8 mouse cellular contexts compared by ENCODE assay signal in genomic region chr11:94937335-94937781, GRCm38 (mm10). TPM values are rescaled to one million over a fixed set of nuclear protein-coding genes. Genes with fewer than 3 reads are reported as not detected.
A peak's percentile ranks its signal among the peaks of the same experiment; 100 is the strongest.
DNase-seq lines count a peak whose midpoint lies in the region; ATAC-seq and TF ChIP-seq lines count a peak whose summit lies in the region.

No protein-coding gene starts in this region.

- no peak overlapping the region for H3ac ChIP-seq in C2C12 (ENCODE audit: control insufficient read depth, insufficient read length, low read depth)

- WGBS in forebrain, embryonic 12.5 days, result 2% methylated on average over 18 of the region's 18 CpGs
- WGBS in intestine, embryonic 16.5 days, result under 1% methylated on average over 18 of the region's 18 CpGs
- WGBS in stomach, postnatal 0 days, result 2% methylated on average over 18 of the region's 18 CpGs

- no peaks in the 10 kb centered on the region for H3K36me3 ChIP-seq in C2C12 (ENCODE audit: control insufficient read depth, insufficient read depth)
- no peaks in the 10 kb centered on the region for H3K36me3 ChIP-seq in forebrain, embryonic 12.5 days (replicated peaks)
- H3K36me3 ChIP-seq in intestine, embryonic 16.5 days (ENCODE audit: control insufficient read depth, insufficient read depth, low read length), result peaks cover 4% of the 10 kb centered on the region
- peaks cover 25% of the 10 kb centered on the region for H3K36me3 ChIP-seq in stomach, postnatal 0 days (ENCODE audit: control insufficient read depth, insufficient read depth, low read length)

- no peaks in the 10 kb centered on the region for H3K27me3 ChIP-seq in C2C12 (ENCODE audit: control insufficient read depth, insufficient read depth, insufficient read length)
- peaks cover 98% of the 10 kb centered on the region for H3K27me3 ChIP-seq in forebrain, embryonic 12.5 days
- peaks cover 3% of the 10 kb centered on the region; the same call in 1 of the 2 replicates for H3K27me3 ChIP-seq in intestine, embryonic 16.5 days (replicated peaks; ENCODE audit: control insufficient read depth, insufficient read depth, low read length)
- no peaks in the 10 kb centered on the region for H3K27me3 ChIP-seq in stomach, postnatal 0 days (ENCODE audit: control insufficient read depth, insufficient read depth, low read length)

- H3K4me1 ChIP-seq in forebrain, embryonic 12.5 days, result peaks cover 15% of the 10 kb centered on the region
- peaks cover 28% of the 10 kb centered on the region for H3K4me1 ChIP-seq in intestine, embryonic 16.5 days (ENCODE audit: control insufficient read depth, insufficient read depth, low read length)
- no peaks in the 10 kb centered on the region; the same call in 1 of the 2 replicates for H3K4me1 ChIP-seq in stomach, postnatal 0 days (replicated peaks; ENCODE audit: control insufficient read depth, insufficient read depth)

- no peak overlapping the region for H3K27ac ChIP-seq in forebrain, embryonic 12.5 days
- H3K27ac ChIP-seq in intestine, embryonic 16.5 days (ENCODE audit: low read length), result peak overlapping the region; percentile 94
- peak overlapping the region; percentile 61 for H3K27ac ChIP-seq in stomach, postnatal 0 days (replicated peaks)

- peak overlapping the region; percentile 25 for H3K4me3 ChIP-seq in C2C12 (ENCODE audit: insufficient read depth, poor library complexity, severe bottlenecking)
- H3K4me3 ChIP-seq in forebrain, embryonic 12.5 days (replicated peaks), result peak overlapping the region; percentile 35
- H3K4me3 ChIP-seq in intestine, embryonic 16.5 days (ENCODE audit: low read length), result peak overlapping the region; percentile 58
- peak overlapping the region; percentile 66 for H3K4me3 ChIP-seq in stomach, postnatal 0 days (ENCODE audit: low read depth, low read length)

- peak; percentile 94 for DNase-seq in heart, adult 11 months
- DNase-seq in heart, adult 18-20 months, result no peak
- DNase-seq in stomach, postnatal 0 days (ENCODE audit: low spot score), result peak; percentile 64
- no peak for DNase-seq in ovary, postnatal 10 days (ENCODE audit: low spot score)

- H3K9me3 ChIP-seq in forebrain, embryonic 12.5 days, result no peaks in the 10 kb centered on the region
- H3K9me3 ChIP-seq in intestine, embryonic 16.5 days (ENCODE audit: control insufficient read depth, low read length), result no peaks in the 10 kb centered on the region
- no peaks in the 10 kb centered on the region for H3K9me3 ChIP-seq in stomach, postnatal 0 days (ENCODE audit: control insufficient read depth, low read length)

- H3K9ac ChIP-seq in forebrain, embryonic 12.5 days, result no peak overlapping the region
- H3K9ac ChIP-seq in intestine, embryonic 16.5 days (ENCODE audit: low read depth, low read length), result peak overlapping the region; percentile 77
- H3K9ac ChIP-seq in stomach, postnatal 0 days (ENCODE audit: low read length), result peak overlapping the region; percentile 82

- no peaks in the 10 kb centered on the region for H3K79me2 ChIP-seq in C2C12 (ENCODE audit: control insufficient read depth, insufficient read depth)

- TF ChIP-seq CTCF in C2C12 (IDR thresholded peaks at IDR 0.05; ENCODE audit: control insufficient read depth, insufficient read depth, insufficient read length), result no peak
- no peak for TF ChIP-seq CTCF in stomach, postnatal 0 days (IDR thresholded peaks at IDR 0.05; ENCODE audit: low read depth)

- peak; percentile 31 for ATAC-seq in forebrain, embryonic 12.5 days (ENCODE audit: low FRiP score)
- ATAC-seq in intestine, embryonic 16.5 days, result peak; percentile 57
- ATAC-seq in megakaryocyte, adult 5-6 weeks (ENCODE audit: poor library complexity, severe bottlenecking), result peak; percentile 64
- ATAC-seq in stomach, postnatal 0 days (ENCODE audit: low FRiP score, low TSS enrichment), result peak; percentile 34

- no peak for TF ChIP-seq EP300 in stomach, postnatal 0 days (optimal IDR thresholded peaks at IDR 0.05)

- no peaks in the 10 kb centered on the region for H3K79me3 ChIP-seq in C2C12 (ENCODE audit: low read depth)

- peak overlapping the region; percentile 59 for H3K4me2 ChIP-seq in forebrain, embryonic 12.5 days
- H3K4me2 ChIP-seq in intestine, embryonic 16.5 days (ENCODE audit: low read depth, low read length), result peak overlapping the region; percentile 61
- peak overlapping the region; percentile 57 for H3K4me2 ChIP-seq in stomach, postnatal 0 days (replicated peaks; ENCODE audit: low read depth)

TF ChIP-seq in C2C12, 6 proteins besides CTCF, POLR2A, EP300 and RAD21:
- TF ChIP-seq MYOD1 (IDR thresholded peaks at IDR 0.05; ENCODE audit: control insufficient read depth, insufficient read length, low read depth) (no peak), FOSL1 (IDR thresholded peaks at IDR 0.05; ENCODE audit: insufficient read depth, low read length, poor library complexity, severe bottlenecking) (no peak), MAX (IDR thresholded peaks at IDR 0.05) (no peak), CEBPB (IDR thresholded peaks at IDR 0.05; ENCODE audit: low read depth) (no peak), USF1 (IDR thresholded peaks at IDR 0.05; ENCODE audit: low read depth) (no peak), MYOG (IDR thresholded peaks at IDR 0.05; ENCODE audit: control insufficient read depth, extremely low read depth, insufficient read length) (no peak)

RNA-seq across cellular contexts. Expression of gene Col1a1, which starts 1.3 kb away (rescaled TPM):
- total RNA-seq in heart, adult 18-20 months (2021), result 10 to 100 TPM; 43.0 to 53.3 TPM
- polyA plus RNA-seq in C2C12 (2012; fragmentation: generic; extraction: Trizol), result 2.3 TPM
- polyA plus RNA-seq in forebrain, embryonic 12.5 days (2016; fragmentation: Nextera tagmentation; extraction: Ambion mirVana), result 208 and 267 TPM in 2 replicates
- 890 and 1,013 TPM in 2 replicates for polyA plus RNA-seq in intestine, embryonic 16.5 days (2015; fragmentation: Nextera tagmentation; extraction: Ambion mirVana)
- total RNA-seq in megakaryocyte, adult 5-6 weeks (2015), result 0.36 and 0.42 TPM in 2 replicates
- total RNA-seq in megakaryocyte, adult 5-6 weeks (2017), result 0.49 and 4.8 TPM in 2 replicates
- polyA plus RNA-seq in stomach, postnatal 0 days (2015; fragmentation: Nextera tagmentation; extraction: Ambion mirVana), result 816 and 869 TPM in 2 replicates

RNA-seq across cellular contexts. Expression of gene Hils1, which starts 30.0 kb away (rescaled TPM):
- not detected for total RNA-seq in heart, adult 18-20 months (2021)
- not detected for polyA plus RNA-seq in C2C12 (2012; fragmentation: generic; extraction: Trizol)
- not detected in 2 replicates for polyA plus RNA-seq in forebrain, embryonic 12.5 days (2016; fragmentation: Nextera tagmentation; extraction: Ambion mirVana)
- not detected in 2 replicates for polyA plus RNA-seq in intestine, embryonic 16.5 days (2015; fragmentation: Nextera tagmentation; extraction: Ambion mirVana)
- total RNA-seq in megakaryocyte, adult 5-6 weeks (2015), result not detected in 2 replicates
- total RNA-seq in megakaryocyte, adult 5-6 weeks (2017), result not detected in 2 replicates
- not detected in 2 replicates for polyA plus RNA-seq in stomach, postnatal 0 days (2015; fragmentation: Nextera tagmentation; extraction: Ambion mirVana)

RNA-seq across cellular contexts. Expression of gene Sgca, which starts 38.8 kb away (rescaled TPM):
- 100 to 1,000 TPM; 182 to 184 TPM for total RNA-seq in heart, adult 18-20 months (2021)
- 5.3 TPM for polyA plus RNA-seq in C2C12 (2012; fragmentation: generic; extraction: Trizol)
- polyA plus RNA-seq in forebrain, embryonic 12.5 days (2016; fragmentation: Nextera tagmentation; extraction: Ambion mirVana), result not detected in 2 replicates
- 0.26 and 0.36 TPM in 2 replicates for polyA plus RNA-seq in intestine, embryonic 16.5 days (2015; fragmentation: Nextera tagmentation; extraction: Ambion mirVana)
- not detected in 2 replicates for total RNA-seq in megakaryocyte, adult 5-6 weeks (2015)
- not detected in 2 replicates for total RNA-seq in megakaryocyte, adult 5-6 weeks (2017)
- 0.47 and 0.80 TPM in 2 replicates for polyA plus RNA-seq in stomach, postnatal 0 days (2015; fragmentation: Nextera tagmentation; extraction: Ambion mirVana)

RNA-seq across cellular contexts. Expression of gene Ppp1r9b, which starts 53.5 kb away (rescaled TPM):
- 10 to 100 TPM; 44.8 to 47.2 TPM for total RNA-seq in heart, adult 18-20 months (2021)
- 31.8 TPM for polyA plus RNA-seq in C2C12 (2012; fragmentation: generic; extraction: Trizol)
- polyA plus RNA-seq in forebrain, embryonic 12.5 days (2016; fragmentation: Nextera tagmentation; extraction: Ambion mirVana), result 16.6 and 17.7 TPM in 2 replicates
- polyA plus RNA-seq in intestine, embryonic 16.5 days (2015; fragmentation: Nextera tagmentation; extraction: Ambion mirVana), result 5.2 and 5.6 TPM in 2 replicates
- total RNA-seq in megakaryocyte, adult 5-6 weeks (2015), result 73.7 and 76.7 TPM in 2 replicates
- total RNA-seq in megakaryocyte, adult 5-6 weeks (2017), result 155 and 158 TPM in 2 replicates
- polyA plus RNA-seq in stomach, postnatal 0 days (2015; fragmentation: Nextera tagmentation; extraction: Ambion mirVana), result 4.9 and 5.4 TPM in 2 replicates

Comparison
In these comparisons a context has a peak if more than half of its experiments do, and no peak if none do; other contexts are left out.
1. DNase-seq: peak in heart, adult 11 months (single experiment) and stomach, postnatal 0 days (single experiment); none in heart, adult 18-20 months (0 of 2) and ovary, postnatal 10 days (single experiment).
2. RNA of gene Col1a1, which starts 1.3 kb away (polyA plus RNA-seq): 890 to 1,013 TPM in intestine, embryonic 16.5 days, 816 to 869 TPM in stomach, postnatal 0 days and 208 to 267 TPM in forebrain, embryonic 12.5 days; 2.3 TPM in C2C12 (single experiment); every median in the first group is over 10 times any median in the second.
3. Peak in every context shown above with its lines, with median percentiles within 50 percentile points of each other: H3K4me3 ChIP-seq, ATAC-seq and H3K4me2 ChIP-seq.